Mouse (Mus musculus): ENCODE data around the gene Reln.

Gene Reln

DNA sequence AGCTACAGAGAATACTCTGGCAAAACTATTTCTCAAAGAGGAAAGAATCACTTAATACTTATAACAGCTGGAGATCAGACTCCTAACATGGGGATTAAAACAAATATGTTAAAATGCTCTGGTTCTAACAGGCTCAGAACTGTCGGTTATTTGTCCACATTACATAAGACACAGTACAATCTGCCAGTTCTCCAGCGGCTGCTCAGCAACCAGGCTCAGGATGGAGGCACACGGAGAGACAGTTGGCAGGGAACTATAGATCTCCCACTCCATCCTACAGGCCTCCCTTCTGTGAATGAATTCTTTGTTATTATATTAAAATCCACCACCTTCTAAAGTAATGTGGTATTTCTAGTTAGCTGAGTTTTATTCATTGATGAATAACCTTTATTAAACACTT is 37.4 kb downstream of the Reln start:
- DNase-seq, result peak; percentile 52 to 75

DNA sequence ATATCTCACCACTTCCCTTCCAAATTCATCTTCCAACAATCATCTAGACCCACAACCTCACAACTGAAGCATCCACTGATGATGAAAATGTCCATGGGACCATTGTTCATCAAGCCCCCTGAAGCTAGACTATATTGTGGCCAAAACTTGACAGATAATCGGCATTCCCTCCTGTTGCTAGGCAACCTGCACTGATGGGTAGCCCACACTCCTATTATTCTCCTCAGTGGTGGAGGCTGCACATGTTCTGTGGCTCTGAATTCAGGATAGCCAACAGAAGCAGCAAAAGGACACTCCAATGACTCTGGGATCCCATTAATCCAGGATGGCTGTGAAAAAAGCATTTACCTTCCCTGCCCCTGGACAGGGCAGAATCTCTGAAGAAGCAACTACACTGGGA is 40.8 kb downstream of the Reln start:
- no peak for DNase-seq

GRCm38 (mm10) chr5:22302309-22302708 is 42.2 kb downstream of the Reln start:
- DNase-seq, result peak; percentile 62 to 73

DNA sequence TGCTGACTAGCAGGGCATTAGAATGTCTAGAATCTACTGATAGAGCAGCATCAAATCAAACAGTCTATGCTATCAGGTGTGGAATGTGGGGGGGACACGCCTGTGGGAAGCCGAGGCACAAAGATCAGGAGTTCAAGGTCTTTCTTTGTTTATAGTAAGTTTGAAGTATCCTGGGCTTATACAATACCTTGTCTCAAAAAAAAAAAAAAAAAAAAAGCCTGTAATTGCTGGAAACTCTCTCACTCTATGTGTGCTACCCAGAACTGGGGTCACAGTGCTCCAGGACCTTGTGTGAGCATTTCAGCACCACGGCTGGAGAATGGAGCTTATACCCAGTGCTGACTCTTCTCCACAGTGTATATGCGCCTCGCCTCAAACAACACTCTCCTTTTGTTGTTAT is 43.7 kb downstream of the Reln start:
- no peak for DNase-seq

DNA sequence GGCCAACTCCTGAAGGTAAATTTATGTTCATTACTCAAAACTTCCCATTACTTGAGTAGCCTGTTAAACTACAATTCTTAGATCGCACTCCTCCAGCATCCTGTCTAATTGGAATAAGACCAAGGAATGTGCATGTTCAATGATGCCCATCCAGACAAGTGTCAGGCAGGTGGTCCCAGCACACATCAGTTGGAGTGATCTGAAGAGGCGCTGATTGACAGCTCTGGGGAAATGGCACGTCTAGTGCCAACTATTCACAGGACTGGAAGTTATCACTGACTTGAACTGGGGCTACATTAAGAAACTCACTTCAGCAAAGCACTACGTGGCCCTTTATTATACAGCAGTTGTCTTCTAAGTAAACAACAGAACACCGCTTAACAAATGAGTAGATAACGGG is 44.5 kb downstream of the Reln start:
- no peak for DNase-seq

- no peak for DNase-seq
Measured at GRCm38 (mm10) chr5:22295161-22295560, 49.3 kb downstream of the Reln start.

DNA sequence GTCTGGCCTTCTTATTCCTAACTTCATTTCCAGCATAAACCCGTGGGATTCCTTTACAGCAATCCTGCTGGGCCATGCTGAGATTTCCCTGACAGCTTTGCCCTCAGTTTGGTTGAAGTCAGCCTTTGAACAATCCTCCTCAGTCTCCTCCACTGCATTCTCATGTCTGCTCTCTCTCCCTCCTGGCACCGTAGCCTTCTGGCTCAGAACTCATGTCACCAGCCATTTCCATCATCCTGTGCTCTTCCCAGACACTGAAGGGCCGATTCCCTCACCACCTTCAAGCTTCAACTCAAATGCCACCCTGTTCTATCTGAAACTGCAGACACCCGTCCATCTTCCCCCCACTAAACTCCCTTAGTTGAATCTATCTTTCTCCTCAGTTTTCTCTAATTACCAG is 53.1 kb downstream of the Reln start:
- peak in 1 of 2 experiments; percentile 46 for DNase-seq

- peak; percentile 57 to 63 for DNase-seq
Measured at GRCm38 (mm10) chr5:22285396-22285795, 59.1 kb downstream of the Reln start.

- no peak for DNase-seq
Measured at GRCm38 (mm10) chr5:22282141-22282665, 62.3 kb downstream of the Reln start.

DNA sequence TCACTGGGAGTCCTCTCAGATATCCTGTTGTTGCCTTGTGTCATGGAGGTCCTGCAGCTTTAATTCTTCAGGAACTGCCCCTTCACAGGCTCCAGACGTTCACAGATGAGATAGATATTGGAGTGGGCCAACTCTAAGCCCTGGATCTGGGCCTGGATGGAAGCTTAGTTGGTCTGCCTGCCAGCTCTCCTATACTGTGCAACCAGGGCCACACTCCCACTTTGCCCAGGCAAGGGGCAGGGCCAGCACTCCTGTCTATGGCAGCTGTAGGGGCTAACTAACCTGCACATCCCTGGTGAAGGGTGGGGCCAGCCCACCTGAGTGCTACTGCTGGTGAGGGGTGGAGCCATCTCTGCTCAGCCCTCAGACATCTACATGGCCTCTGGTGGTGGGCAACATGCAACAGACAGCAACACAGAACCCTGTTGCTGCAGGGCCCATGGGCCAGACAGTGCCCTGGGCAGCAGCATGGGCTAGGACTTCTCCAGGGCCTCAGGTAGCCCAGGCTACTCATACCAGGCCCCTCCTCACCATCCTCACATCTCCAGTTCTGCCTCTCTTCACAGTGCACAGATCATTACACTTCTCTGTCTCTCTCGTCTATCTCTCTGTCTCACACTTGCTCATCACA is 63.9 kb downstream of the Reln start:
- no peak for DNase-seq

GRCm38 (mm10) chr5:22279201-22279600 is 65.3 kb downstream of the Reln start:
- DNase-seq, result no peak

GRCm38 (mm10) chr5:22274134-22274533 is 70.4 kb downstream of the Reln start:
- DNase-seq, result no peak

- DNase-seq, result peak; percentile 58 to 66
Measured at GRCm38 (mm10) chr5:22266489-22267301, 77.8 kb downstream of the Reln start.

- no peak for DNase-seq
Measured at GRCm38 (mm10) chr5:22262351-22262765, 82.1 kb downstream of the Reln start.

GRCm38 (mm10) chr5:22255346-22255745 is 89.2 kb downstream of the Reln start:
- no peak for DNase-seq

DNA sequence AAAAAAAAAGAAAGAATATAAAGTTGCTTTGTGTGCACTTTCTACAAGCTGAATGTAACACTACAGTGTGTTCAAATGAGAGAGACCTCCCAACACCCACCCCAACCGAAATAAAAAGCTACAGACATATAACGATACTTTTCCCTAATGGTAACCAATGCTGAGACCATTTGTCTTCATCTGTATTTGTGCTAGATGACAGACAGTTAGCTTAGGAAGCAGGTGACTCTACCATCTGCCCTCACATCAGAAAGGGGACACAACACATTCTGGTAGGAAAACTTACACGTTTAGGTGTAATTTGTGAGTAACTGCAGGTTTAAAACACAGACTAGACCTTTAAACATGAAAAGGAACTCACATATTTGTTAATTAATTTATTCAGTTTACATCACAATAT is 90.6 kb downstream of the Reln start:
- no peak for DNase-seq

DNA sequence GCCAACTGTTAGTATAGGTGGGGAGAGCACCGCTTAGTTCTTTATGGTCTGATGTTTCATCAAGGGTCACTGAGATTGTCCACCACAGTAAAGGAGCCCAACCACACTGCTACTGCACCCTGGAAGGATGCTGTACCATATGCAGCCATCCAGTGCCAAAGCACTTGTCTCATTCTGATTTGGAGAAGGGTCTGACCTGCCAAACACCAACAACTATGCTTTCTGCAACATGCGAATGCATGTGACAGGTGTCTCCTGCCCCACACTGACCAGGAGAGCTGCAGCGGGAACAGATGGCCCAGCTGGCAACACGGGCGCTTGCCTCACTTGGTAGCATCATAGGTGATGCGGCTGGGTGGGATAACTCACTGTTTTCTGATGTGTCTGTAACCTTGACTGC is 91.2 kb downstream of the Reln start:
- peak; percentile 81 to 85 for DNase-seq

DNA sequence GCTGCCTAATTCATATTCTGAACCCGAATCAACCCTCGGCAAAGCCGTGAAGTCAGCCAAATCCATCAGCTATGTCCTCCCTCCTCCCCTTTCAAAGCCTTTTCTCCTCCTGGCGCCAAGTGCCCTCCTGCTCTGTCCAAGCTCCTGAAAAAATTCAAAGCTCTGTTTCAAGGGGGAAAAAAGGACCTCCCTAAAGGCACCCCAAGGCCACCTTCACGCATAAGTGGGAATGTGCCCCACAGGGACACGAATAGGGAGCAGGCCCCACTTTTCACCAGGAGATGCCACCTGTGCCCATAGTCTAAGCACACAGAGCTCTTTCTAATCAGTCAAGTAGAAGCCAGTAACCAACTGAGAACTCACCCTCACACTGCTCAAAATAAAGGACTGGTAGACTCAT is 96.7 kb downstream of the Reln start:
- peak; percentile 61 to 69 for DNase-seq

DNA sequence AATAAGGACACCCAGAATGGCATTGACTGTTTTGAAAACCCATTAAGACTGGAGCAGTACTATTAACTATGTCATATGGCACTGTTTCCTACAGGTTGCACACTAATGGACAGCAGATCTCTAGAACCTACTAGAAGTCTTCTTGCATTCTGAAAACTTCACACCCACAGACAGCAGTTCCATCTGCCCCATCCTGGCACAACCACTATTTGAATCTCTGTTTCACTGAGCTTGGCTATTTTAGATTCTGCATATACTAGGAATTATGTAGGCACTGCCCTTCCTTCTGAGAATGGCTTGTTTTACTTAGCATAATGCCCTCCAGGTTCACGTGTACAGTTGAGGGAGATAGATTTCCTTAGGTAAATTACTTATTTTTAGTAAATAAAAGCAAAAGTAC is 99.4 kb downstream of the Reln start:
- DNase-seq, result no peak

DNA sequence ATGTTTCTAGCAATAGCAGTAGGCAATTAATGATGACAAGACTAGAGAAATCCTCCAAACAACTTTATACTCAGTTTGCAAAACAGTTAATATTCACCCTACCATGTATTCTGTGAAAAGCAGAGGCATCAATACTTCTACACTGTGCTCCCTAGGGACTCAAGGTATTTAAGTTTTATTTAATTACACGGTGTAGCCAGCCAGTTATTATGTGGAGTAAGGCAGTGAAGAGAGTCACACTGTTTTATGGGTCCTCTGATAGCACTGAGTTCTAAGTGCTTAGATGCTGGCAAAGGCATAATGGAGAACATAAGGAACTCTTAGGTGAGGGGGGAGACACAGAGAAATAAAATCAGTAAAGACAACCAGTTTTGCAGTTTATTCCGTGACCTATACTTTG is 101.0 kb downstream of the Reln start:
- DNase-seq, result no peak

- peak; percentile 40 to 60 for DNase-seq
Measured at GRCm38 (mm10) chr5:22241560-22241959, 102.9 kb downstream of the Reln start.

- DNase-seq, result no peak
Measured at GRCm38 (mm10) chr5:22236801-22237200, 107.7 kb downstream of the Reln start.

- DNase-seq, result no peak
Measured at GRCm38 (mm10) chr5:22224515-22224914, 120.0 kb downstream of the Reln start.

DNA sequence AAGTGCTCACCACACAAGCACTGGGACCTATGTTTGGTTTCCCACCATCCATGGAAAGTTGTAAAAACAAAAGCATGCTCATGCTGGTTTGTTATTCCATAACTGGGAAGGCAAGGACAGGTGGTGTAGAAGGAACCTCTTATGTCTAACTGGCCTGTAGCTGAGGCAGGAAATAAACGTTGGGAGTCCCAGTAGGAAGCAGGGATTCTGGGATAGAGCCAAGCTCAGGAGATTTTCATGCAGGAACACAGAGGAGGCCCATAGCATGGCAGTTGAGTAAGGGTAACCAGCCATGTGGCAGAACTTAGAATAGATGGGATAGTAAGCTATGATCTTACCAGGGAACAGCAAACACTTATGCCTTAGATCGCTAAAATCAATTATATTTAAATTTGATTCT is 120.6 kb downstream of the Reln start:
- peak in 1 of 2 experiments; percentile 39 for DNase-seq
